Mouse (Mus musculus): ENCODE results near the gene Hmgn1. TPM values are rescaled to one million over a fixed set of nuclear protein-coding genes. Genes with fewer than 3 reads are reported as not detected.
"Not testable (repeated sequence)": the region's sequence is repeated elsewhere in the genome, so short reads cannot be mapped to it uniquely, and the experiment has no call there.

Gene Hmgn1
- polyA plus RNA-seq, 1 experiment from 2014 or later: 793 TPM

DNA sequence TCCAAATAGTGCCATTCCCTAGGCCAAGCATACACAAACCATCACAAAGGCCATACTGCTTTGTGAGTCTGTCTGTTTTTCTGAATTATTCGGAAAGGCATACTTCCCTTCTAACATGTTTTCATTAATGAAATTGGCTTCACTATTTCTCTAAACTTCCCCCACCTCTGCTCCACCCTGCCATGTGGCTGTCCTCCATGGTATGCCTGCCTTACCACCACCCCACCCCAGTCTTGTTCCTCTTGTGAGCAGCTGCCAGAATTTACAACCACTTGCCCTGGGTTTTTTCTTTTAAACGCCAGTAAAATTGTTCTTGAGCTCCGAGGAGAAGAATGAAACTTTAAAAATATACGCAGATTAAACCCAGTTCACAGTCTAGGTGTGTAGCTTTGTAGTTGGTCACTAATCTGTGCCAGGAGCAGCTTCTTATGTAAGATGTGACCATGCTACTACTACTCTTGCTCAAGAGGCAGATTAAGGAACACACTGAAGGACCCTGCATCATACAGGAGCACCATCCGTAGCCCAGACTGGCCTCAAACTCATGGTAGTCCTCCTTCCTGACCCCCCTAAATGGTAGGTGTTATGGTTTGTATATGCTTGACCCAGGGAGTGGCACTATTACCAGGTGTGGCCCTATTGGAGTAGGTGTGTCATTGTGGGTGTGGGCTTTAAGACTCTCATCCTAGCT, 16.7 kb downstream of the Hmgn1 start:
- Histone ChIP-seq H3K4me3 (ENCODE audit: low read depth, low read length) (no peak overlapping the region), H3K9me3 (ENCODE audit: control insufficient read depth, low read length) (no peaks in the 10 kb centered on the region), H3K4me2 (replicated peaks; ENCODE audit: low read depth, low read length) (no peak overlapping the region), H3K36me3 (ENCODE audit: control insufficient read depth, insufficient read depth, low read length) (no peaks in the 10 kb centered on the region), H3K9ac (ENCODE audit: low read depth, low read length) (no peak overlapping the region), H3K27ac (ENCODE audit: low read depth, low read length) (no peak overlapping the region), H3K27me3 (ENCODE audit: control insufficient read depth, insufficient read depth, low read length) (no peaks in the 10 kb centered on the region), H3K4me1 (replicated peaks; ENCODE audit: control insufficient read depth, insufficient read depth, low read length) (no peaks in the 10 kb centered on the region)
- DNase-seq (ENCODE audit: low spot score) (no peak), ATAC-seq (ENCODE audit: low FRiP score) (no peak)
- 94% methylated on average over 5 of the region's 5 CpGs for WGBS

DNA sequence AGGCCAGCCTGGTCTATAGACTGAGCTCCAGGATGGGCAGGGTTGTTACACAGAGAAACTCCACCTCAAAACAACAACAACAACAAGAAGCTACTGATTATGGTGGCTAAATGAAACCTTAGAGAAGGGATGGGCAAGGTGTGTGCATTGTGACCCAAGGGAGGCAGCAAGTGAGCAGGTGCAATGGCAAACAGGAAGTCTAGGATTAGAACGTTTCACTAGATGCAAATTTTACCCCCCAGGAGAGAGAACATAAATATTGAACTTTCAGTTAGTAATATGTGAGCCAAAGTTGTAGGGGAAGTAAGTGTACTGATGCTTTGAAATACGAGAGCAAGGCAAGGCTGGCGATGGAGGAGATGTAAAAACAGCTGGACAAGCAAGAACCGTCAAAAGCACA, 17.9 kb downstream of the Hmgn1 start:
- ATAC-seq (ENCODE audit: low FRiP score) (no peak), DNase-seq (ENCODE audit: low spot score) (no peak)
- Histone ChIP-seq H3K4me2 (replicated peaks; ENCODE audit: low read depth, low read length) (no peak overlapping the region), H3K9ac (ENCODE audit: low read depth, low read length) (no peak overlapping the region), H3K4me3 (ENCODE audit: low read depth, low read length) (no peak overlapping the region), H3K27me3 (ENCODE audit: control insufficient read depth, insufficient read depth, low read length) (no peaks in the 10 kb centered on the region), H3K36me3 (ENCODE audit: control insufficient read depth, insufficient read depth, low read length) (no peaks in the 10 kb centered on the region), H3K4me1 (replicated peaks; ENCODE audit: control insufficient read depth, insufficient read depth, low read length) (no peaks in the 10 kb centered on the region), H3K27ac (ENCODE audit: low read depth, low read length) (no peak overlapping the region), H3K9me3 (ENCODE audit: control insufficient read depth, low read length) (no peaks in the 10 kb centered on the region)
- 70% methylated on average over 4 of the region's 4 CpGs for WGBS

DNA sequence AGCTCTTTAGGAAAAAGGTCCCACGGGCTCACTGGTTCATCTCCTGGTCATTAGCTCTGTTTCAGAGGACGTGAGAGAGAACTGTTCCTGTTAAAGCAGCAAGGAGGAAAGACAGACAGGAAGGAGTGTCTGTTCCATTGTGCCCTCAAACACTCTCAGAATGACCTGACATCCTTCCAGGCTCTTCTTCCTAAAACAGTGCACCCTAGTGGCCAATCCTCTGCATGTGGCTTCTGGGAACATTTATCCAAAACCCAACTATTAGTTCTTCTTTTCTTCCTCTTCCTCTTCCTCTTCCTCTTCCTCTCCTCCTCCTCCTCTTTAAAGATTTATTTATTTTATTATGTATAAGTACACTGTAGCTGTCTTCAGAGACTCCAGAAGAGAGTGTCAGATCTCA, 24.5 kb downstream of the Hmgn1 start:
- Histone ChIP-seq H3K27ac (ENCODE audit: low read depth, low read length) (no peak overlapping the region), H3K9me3 (ENCODE audit: control insufficient read depth, low read length) (no peaks in the 10 kb centered on the region), H3K4me2 (replicated peaks; ENCODE audit: low read depth, low read length) (no peak overlapping the region), H3K9ac (ENCODE audit: low read depth, low read length) (no peak overlapping the region), H3K36me3 (ENCODE audit: control insufficient read depth, insufficient read depth, low read length) (no peaks in the 10 kb centered on the region), H3K4me3 (ENCODE audit: low read depth, low read length) (no peak overlapping the region), H3K27me3 (ENCODE audit: control insufficient read depth, insufficient read depth, low read length) (no peaks in the 10 kb centered on the region), H3K4me1 (replicated peaks; ENCODE audit: control insufficient read depth, insufficient read depth, low read length) (no peaks in the 10 kb centered on the region)
- 39% methylated on average over 2 of the region's 2 CpGs for WGBS
- no peak for DNase-seq (ENCODE audit: low spot score)
- ATAC-seq (ENCODE audit: low FRiP score): no peak

DNA sequence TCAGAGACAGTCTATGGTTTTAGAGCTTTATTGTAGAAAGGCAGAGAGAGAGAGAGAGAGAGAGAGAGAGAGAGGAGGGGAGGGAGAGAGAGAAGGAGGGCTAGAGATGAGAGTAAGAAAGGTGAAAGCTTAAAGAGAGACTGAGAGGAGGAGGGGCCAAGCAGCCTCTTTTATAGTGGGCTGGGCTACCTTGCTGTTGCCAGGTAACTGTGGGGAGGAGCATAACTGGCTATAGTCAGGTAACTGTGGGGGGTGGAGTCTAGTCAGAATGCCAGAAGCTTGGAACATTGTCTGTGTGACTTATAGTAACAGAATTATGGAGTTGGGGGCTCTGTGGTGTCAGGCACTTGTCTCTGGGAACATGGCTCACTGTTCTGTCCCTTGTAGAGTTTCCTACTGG, 29.7 kb downstream of the Hmgn1 start:
- H3K27me3 ChIP-seq (ENCODE audit: control insufficient read depth, insufficient read depth, low read length); DNase-seq (ENCODE audit: low spot score); H3K9ac ChIP-seq (ENCODE audit: low read depth, low read length); ATAC-seq (ENCODE audit: low FRiP score); H3K27ac ChIP-seq (ENCODE audit: low read depth, low read length); H3K4me2 ChIP-seq (replicated peaks; ENCODE audit: low read depth, low read length); H3K4me3 ChIP-seq (ENCODE audit: low read depth, low read length); H3K9me3 ChIP-seq (ENCODE audit: control insufficient read depth, low read length); H3K36me3 ChIP-seq (ENCODE audit: control insufficient read depth, insufficient read depth, low read length); H3K4me1 ChIP-seq (replicated peaks; ENCODE audit: control insufficient read depth, insufficient read depth, low read length): not testable (repeated sequence)

DNA sequence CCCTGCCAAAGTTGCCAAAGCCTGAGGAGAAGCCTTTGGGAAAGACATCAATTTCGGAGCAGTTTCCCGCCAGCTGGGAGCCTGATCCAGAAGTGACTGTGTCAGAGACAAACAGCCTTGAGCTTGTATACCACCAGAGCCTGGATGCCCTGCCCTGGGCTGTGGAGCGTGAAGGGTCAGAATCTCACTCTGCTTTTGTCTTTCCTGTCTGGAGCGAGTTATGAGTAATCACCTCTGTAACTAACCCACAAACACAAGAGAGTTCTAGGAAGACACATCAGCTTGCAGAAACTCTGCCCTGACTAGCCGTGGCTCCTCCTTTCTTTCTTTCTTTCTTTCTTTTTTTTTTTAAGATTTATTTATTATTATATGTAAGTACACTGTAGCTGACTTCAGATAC, 31.6 kb downstream of the Hmgn1 start:
- H3K27me3 ChIP-seq (ENCODE audit: control insufficient read depth, insufficient read depth, low read length): no peaks in the 10 kb centered on the region
- H3K36me3 ChIP-seq (ENCODE audit: control insufficient read depth, insufficient read depth, low read length): no peaks in the 10 kb centered on the region
- H3K9ac ChIP-seq (ENCODE audit: low read depth, low read length): no peak overlapping the region
- WGBS: 88% methylated on average over 5 of the region's 5 CpGs
- no peak for DNase-seq (ENCODE audit: low spot score)
- no peak overlapping the region for H3K27ac ChIP-seq (ENCODE audit: low read depth, low read length)
- H3K9me3 ChIP-seq (ENCODE audit: control insufficient read depth, low read length): no peaks in the 10 kb centered on the region
- no peak overlapping the region for H3K4me2 ChIP-seq (replicated peaks; ENCODE audit: low read depth, low read length)
- H3K4me3 ChIP-seq (ENCODE audit: low read depth, low read length): no peak overlapping the region
- no peaks in the 10 kb centered on the region for H3K4me1 ChIP-seq (replicated peaks; ENCODE audit: control insufficient read depth, insufficient read depth, low read length)
- ATAC-seq (ENCODE audit: low FRiP score): no peak

DNA sequence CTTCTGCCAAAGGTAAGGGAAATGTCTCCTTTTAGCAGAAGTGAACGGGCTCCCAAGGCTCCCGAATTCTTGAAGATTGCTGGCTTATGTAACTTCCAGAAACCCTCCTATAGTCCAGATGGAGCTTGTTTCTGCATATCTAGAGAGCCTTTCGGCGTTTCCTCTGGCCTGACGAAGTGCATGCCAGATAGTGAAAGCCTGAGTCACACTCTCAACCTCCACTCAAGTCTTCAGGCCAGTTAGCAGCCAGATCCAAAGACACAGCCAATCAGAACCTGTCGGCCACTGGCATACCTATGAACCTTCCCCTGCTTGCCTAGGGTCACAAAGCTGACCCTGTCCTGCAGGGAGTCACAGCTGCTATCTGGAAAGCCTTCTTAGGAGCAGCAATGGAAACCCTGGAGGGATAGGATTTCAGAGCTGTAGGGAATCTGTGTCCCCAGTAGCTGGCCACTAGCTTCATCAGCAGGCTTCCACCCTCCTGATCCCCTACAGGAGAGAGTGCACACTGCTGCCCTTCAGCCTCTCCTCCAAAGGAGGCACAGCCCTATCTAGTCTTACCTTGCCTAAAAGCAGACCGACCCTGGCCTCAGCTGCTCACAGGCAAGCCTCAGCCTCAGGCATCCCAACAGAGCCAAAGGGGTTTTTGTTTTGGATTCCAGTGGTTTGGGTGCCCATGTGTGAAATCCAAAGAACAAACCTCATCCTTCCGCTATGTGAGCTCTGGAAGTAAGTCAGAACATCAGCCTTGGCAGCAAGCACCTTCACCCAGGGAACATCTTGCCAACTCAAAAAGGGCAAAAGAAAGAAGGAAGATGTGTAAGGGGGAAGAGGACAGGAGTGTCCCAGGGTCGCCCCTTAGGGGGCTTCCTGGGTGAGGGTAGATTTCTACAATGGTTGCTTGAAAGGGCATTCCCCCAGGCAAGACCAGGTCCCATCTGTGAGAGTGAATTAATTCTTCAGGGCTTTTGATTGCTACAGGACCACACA, 35.7 kb downstream of the Hmgn1 start:
- Histone ChIP-seq H3K4me2 (replicated peaks; ENCODE audit: low read depth, low read length) (no peak overlapping the region), H3K9me3 (ENCODE audit: control insufficient read depth, low read length) (no peaks in the 10 kb centered on the region), H3K27ac (ENCODE audit: low read depth, low read length) (no peak overlapping the region), H3K27me3 (ENCODE audit: control insufficient read depth, insufficient read depth, low read length) (no peaks in the 10 kb centered on the region), H3K9ac (ENCODE audit: low read depth, low read length) (no peak overlapping the region), H3K36me3 (ENCODE audit: control insufficient read depth, insufficient read depth, low read length) (no peaks in the 10 kb centered on the region), H3K4me3 (ENCODE audit: low read depth, low read length) (no peak overlapping the region), H3K4me1 (replicated peaks; ENCODE audit: control insufficient read depth, insufficient read depth, low read length) (no peaks in the 10 kb centered on the region)
- DNase-seq (ENCODE audit: low spot score): no peak
- WGBS: 65% methylated on average over 9 of the region's 9 CpGs
- no peak for ATAC-seq (ENCODE audit: low FRiP score)

DNA sequence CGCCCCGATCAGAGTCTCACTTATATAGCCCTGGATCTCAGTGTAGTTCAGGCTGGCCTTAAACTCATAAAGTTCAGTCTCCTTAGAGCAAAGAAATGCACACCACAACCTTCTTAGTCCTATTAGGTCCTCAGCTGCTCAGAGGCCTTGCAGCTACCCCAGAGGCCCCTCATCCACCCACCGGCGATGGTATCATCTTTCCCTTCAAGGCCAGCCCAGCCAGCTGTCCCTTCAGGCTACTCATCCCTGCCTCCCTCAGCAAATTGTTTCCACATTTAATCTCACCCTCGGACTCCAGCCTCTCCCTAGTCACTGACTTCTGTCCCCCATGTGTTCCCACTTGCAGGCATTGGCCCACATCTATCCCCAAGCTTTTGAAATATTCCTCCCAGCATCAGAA, 39.4 kb downstream of the Hmgn1 start:
- Histone ChIP-seq H3K4me2 (replicated peaks; ENCODE audit: low read depth, low read length) (no peak overlapping the region), H3K4me1 (replicated peaks; ENCODE audit: control insufficient read depth, insufficient read depth, low read length) (no peaks in the 10 kb centered on the region), H3K9ac (ENCODE audit: low read depth, low read length) (no peak overlapping the region), H3K27me3 (ENCODE audit: control insufficient read depth, insufficient read depth, low read length) (no peaks in the 10 kb centered on the region), H3K36me3 (ENCODE audit: control insufficient read depth, insufficient read depth, low read length) (no peaks in the 10 kb centered on the region), H3K27ac (ENCODE audit: low read depth, low read length) (no peak overlapping the region), H3K4me3 (ENCODE audit: low read depth, low read length) (no peak overlapping the region), H3K9me3 (ENCODE audit: control insufficient read depth, low read length) (no peaks in the 10 kb centered on the region)
- WGBS: 68% methylated on average over 5 of the region's 5 CpGs
- DNase-seq (ENCODE audit: low spot score): no peak
- no peak for ATAC-seq (ENCODE audit: low FRiP score)

DNA sequence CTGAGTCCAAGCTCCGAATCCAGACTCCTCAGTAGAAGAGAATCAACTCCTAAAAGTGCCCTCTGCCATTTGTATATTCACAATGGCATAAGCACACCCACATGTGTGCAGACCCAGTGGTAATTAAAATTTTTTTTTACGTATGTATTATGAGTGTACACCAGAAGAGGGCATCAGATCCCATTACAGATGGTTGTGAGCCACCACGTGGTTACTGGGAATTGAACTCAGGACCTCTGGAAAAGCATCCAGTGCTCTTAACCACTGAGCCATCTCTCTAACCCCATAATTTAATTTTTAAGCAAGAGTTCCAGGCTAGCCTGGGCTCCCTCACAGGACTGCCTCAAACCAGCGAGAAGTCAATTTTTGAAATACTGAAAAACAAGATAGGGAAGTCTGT, 40.1 kb downstream of the Hmgn1 start:
- no peaks in the 10 kb centered on the region for H3K9me3 ChIP-seq (ENCODE audit: control insufficient read depth, low read length)
- no peak for ATAC-seq (ENCODE audit: low FRiP score)
- 74% methylated on average over 4 of the region's 4 CpGs for WGBS

DNA sequence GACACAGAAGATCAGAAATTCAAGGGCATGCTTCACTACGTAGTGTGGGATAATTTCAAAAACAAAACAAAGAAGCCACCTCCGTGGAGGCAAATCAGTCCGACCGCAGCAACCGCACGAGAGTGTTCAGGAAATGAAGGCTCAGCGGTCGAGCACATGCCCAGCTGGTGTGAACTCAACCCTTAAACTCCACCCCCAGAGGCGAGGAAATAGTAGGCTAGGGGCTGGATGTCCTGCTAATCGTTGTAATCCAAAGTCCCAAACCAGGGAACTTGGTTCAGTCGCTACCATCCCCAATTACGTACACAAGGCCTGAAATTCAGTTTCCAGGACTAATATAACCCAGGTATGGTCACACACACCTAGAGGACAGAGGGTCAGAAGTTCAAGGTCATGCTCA, 40.5 kb downstream of the Hmgn1 start:
- 76% methylated on average over 12 of the region's 12 CpGs for WGBS
- Histone ChIP-seq H3K4me3 (ENCODE audit: low read depth, low read length) (no peak overlapping the region), H3K4me2 (replicated peaks; ENCODE audit: low read depth, low read length) (no peak overlapping the region), H3K27ac (ENCODE audit: low read depth, low read length) (no peak overlapping the region), H3K9ac (ENCODE audit: low read depth, low read length) (no peak overlapping the region), H3K9me3 (ENCODE audit: control insufficient read depth, low read length) (no peaks in the 10 kb centered on the region), H3K27me3 (ENCODE audit: control insufficient read depth, insufficient read depth, low read length) (no peaks in the 10 kb centered on the region), H3K4me1 (replicated peaks; ENCODE audit: control insufficient read depth, insufficient read depth, low read length) (no peaks in the 10 kb centered on the region), H3K36me3 (ENCODE audit: control insufficient read depth, insufficient read depth, low read length) (no peaks in the 10 kb centered on the region)
- no peak for ATAC-seq (ENCODE audit: low FRiP score)
- no peak for DNase-seq (ENCODE audit: low spot score)

More for the DNA sequence above, 40.1 kb downstream of the Hmgn1 start:
- Histone ChIP-seq H3K36me3 (ENCODE audit: control insufficient read depth, insufficient read depth, low read length) (no peaks in the 10 kb centered on the region), H3K4me3 (ENCODE audit: low read depth, low read length) (no peak overlapping the region), H3K27me3 (ENCODE audit: control insufficient read depth, insufficient read depth, low read length) (no peaks in the 10 kb centered on the region), H3K4me1 (replicated peaks; ENCODE audit: control insufficient read depth, insufficient read depth, low read length) (no peaks in the 10 kb centered on the region), H3K4me2 (replicated peaks; ENCODE audit: low read depth, low read length) (no peak overlapping the region), H3K27ac (ENCODE audit: low read depth, low read length) (no peak overlapping the region), H3K9ac (ENCODE audit: low read depth, low read length) (no peak overlapping the region)
- no peak for DNase-seq (ENCODE audit: low spot score)

Data from hindbrain, embryonic 11.5 days (tissue).